Mouse (Mus musculus): ENCODE results near the gene Nipa2. TPM values are rescaled to one million over a fixed set of nuclear protein-coding genes. Genes with fewer than 3 reads are reported as not detected.

The Nipa2 gene
- polyA plus RNA-seq, 1 experiment from 2014 or later, result 53.7 TPM

- Histone ChIP-seq H3K4me1 (ENCODE audit: control insufficient read depth, insufficient read depth, low read length) (no peaks in the 10 kb centered on the region), H3K9me3 (ENCODE audit: control insufficient read depth, low read length) (no peaks in the 10 kb centered on the region), H3K36me3 (ENCODE audit: control insufficient read depth, insufficient read depth, low read length) (peaks cover 9% of the 10 kb centered on the region; the same call in 1 of the 2 replicates), H3K9ac (ENCODE audit: low read length) (no peak overlapping the region), H3K27ac (replicated peaks; ENCODE audit: low read depth, low read length) (no peak overlapping the region), H3K27me3 (ENCODE audit: control insufficient read depth, insufficient read depth, low read length) (no peaks in the 10 kb centered on the region), H3K4me3 (ENCODE audit: low read depth, low read length) (no peak overlapping the region), H3K4me2 (ENCODE audit: low read depth, severe bottlenecking) (no peak overlapping the region)
- no peak for ATAC-seq (ENCODE audit: insufficient number of reproducible peaks, low FRiP score, low TSS enrichment, low read depth)
- WGBS, result 93% methylated on average over 4 of the region's 4 CpGs
- DNase-seq (ENCODE audit: low spot score), result no peak
Measured at GRCm38 (mm10) chr7:55889996-55890395, 72.3 kb downstream of the Nipa2 start.

- Histone ChIP-seq H3K27ac (replicated peaks; ENCODE audit: low read depth, low read length) (no peak overlapping the region), H3K9ac (ENCODE audit: low read length) (no peak overlapping the region), H3K4me3 (ENCODE audit: low read depth, low read length) (no peak overlapping the region), H3K4me1 (ENCODE audit: control insufficient read depth, insufficient read depth, low read length) (no peaks in the 10 kb centered on the region), H3K4me2 (ENCODE audit: low read depth, severe bottlenecking) (no peak overlapping the region), H3K9me3 (ENCODE audit: control insufficient read depth, low read length) (no peaks in the 10 kb centered on the region), H3K27me3 (ENCODE audit: control insufficient read depth, insufficient read depth, low read length) (no peaks in the 10 kb centered on the region), H3K36me3 (ENCODE audit: control insufficient read depth, insufficient read depth, low read length) (peaks cover 5% of the 10 kb centered on the region; the same call in 1 of the 2 replicates)
- WGBS, result 93% methylated on average over 4 of the region's 4 CpGs
- DNase-seq (ENCODE audit: low spot score) (no peak), ATAC-seq (ENCODE audit: insufficient number of reproducible peaks, low FRiP score, low TSS enrichment, low read depth) (no peak)
Measured at GRCm38 (mm10) chr7:55888603-55889002, 73.7 kb downstream of the Nipa2 start.

Other genes with a start within 250 kb of the Nipa2 start
- 0.18 and 0.51 TPM in 2 replicates for gene Siglech, start 194.3 kb downstream of the Nipa2 start, polyA plus RNA-seq (2014; fragmentation: Nextera tagmentation; extraction: Ambion mirVana)
- 34.1 and 42.2 TPM in 2 replicates for gene Tubgcp5, start 168.3 kb downstream of the Nipa2 start, polyA plus RNA-seq (2014; fragmentation: Nextera tagmentation; extraction: Ambion mirVana)
- 118 and 120 TPM in 2 replicates for gene Cyfip1, start 120.7 kb downstream of the Nipa2 start, polyA plus RNA-seq (2014; fragmentation: Nextera tagmentation; extraction: Ambion mirVana)
- 5.6 and 6.3 TPM in 2 replicates for gene Nipa1, start 57.5 kb upstream of the Nipa2 start, polyA plus RNA-seq (2014; fragmentation: Nextera tagmentation; extraction: Ambion mirVana)
- 21.5 and 29.7 TPM in 2 replicates for gene Herc2, start 87.7 kb upstream of the Nipa2 start, polyA plus RNA-seq (2014; fragmentation: Nextera tagmentation; extraction: Ambion mirVana)